Mouse (Mus musculus) midbrain, embryonic 11.5 days (tissue): Measurements from ENCODE around the gene Prdm8. TPM values are rescaled to one million over a fixed set of nuclear protein-coding genes. Genes with fewer than 3 reads are reported as not detected.

Experiments
- ATAC-seq: fragments of 200-750 bp; cut with Nextera tagmentation; 2 replicates; pipeline ENCODE4 v1.8.0; 2017; ENCODE audit warnings: moderate TSS enrichment, moderate library complexity; ENCODE audit not compliant: low FRiP score
- DNase-seq: peaks from one replicate; pipeline ENCODE4 v3.0.0; 2015; ENCODE audit warnings: low spot score; ENCODE audit errors: missing footprints
- H3K27ac ChIP-seq: fragments of 300-500 bp; sonication (generic); 2 replicates; pipeline ENCODE4 v1.5.1; 2014; ENCODE audit warnings: low read depth, low read length
- H3K27me3 ChIP-seq: fragments of 300-500 bp; sonication (generic); 2 replicates; pipeline ENCODE4 v1.6.1; 2014; ENCODE audit warnings: mild to moderate bottlenecking, low read length, moderate library complexity, mixed read lengths; ENCODE audit not compliant: control insufficient read depth, insufficient read depth
- H3K36me3 ChIP-seq: fragments of 300-500 bp; sonication (generic); 2 replicates; pipeline ENCODE4 v1.6.1; 2014; ENCODE audit warnings: mild to moderate bottlenecking, low read length, moderate library complexity, mixed read lengths; ENCODE audit not compliant: control insufficient read depth, insufficient read depth
- H3K4me1 ChIP-seq: fragments of 300-500 bp; sonication (generic); 2 replicates; pipeline ENCODE4 v1.6.1; 2014; ENCODE audit warnings: low read length; ENCODE audit not compliant: control insufficient read depth, insufficient read depth
- H3K4me2 ChIP-seq: fragments of 300-500 bp; sonication (generic); 2 replicates; pipeline ENCODE4 v1.6.1; 2014; ENCODE audit warnings: mild to moderate bottlenecking, moderate library complexity
- H3K4me3 ChIP-seq: fragments of 300-500 bp; sonication (generic); 2 replicates; pipeline ENCODE4 v1.5.1; 2014; ENCODE audit warnings: low read depth, low read length
- H3K9ac ChIP-seq: fragments of 300-500 bp; sonication (generic); 2 replicates; pipeline ENCODE4 v1.6.1; 2014; ENCODE audit warnings: low read length
- H3K9me3 ChIP-seq: fragments of 300-500 bp; sonication (generic); 2 replicates; pipeline ENCODE4 v1.6.1; 2016; ENCODE audit warnings: low read length; ENCODE audit not compliant: control insufficient read depth
- WGBS: fragments of 180-500 bp; shearing (Covaris S2); extraction: QIAGEN DNeasy Blood & Tissue Kit; methylation state at CpG from one replicate; pipeline ENCODE4 v1.1.7; 2014; 5-methylcytosine and 5-hydroxymethylcytosine counted together
- polyA plus RNA-seq: library from polyadenylated mRNA; unstranded; fragments of >200 nt; fragmentation: Nextera tagmentation; extraction: Ambion mirVana; gene quantifications from 2 replicates; pipeline ENCODE4 v1.2.1, GENCODE M21; 2014

The Prdm8 gene
- polyA plus RNA-seq, 1 experiment from 2014 or later, result 1.0 TPM

DNA sequence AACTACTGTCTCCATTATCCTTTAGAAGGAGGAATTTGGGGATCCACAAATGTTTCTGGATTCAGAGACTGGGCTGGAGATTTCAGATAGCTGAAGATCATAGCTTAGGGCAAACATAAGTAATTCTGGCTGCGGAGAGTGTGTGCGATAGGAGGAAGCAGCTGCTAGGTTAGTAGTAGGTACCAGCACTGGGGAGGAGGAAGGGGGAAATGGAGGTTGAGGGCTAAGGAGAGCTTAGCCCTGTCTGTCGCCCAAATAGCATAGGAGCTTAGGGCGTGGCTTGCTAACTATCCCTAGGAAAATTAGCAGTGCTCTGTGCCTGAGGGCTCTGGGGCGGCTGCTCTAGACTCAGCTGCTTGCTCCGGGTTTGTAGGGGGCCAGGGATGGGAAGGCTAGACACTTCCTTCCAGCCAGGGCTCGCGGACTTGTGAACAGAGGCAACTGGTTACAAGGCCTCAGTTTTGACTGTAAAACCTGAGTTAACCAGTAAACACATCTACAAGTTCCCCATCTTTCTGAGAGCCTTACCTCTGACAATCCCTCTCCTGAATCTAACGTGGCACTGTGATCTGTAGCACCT is 4.7 kb downstream of the Prdm8 start:
- H3K4me1 ChIP-seq, result peaks cover 27% of the 10 kb centered on the region
- peak; percentile 92 for DNase-seq
- no peak overlapping the region for H3K4me3 ChIP-seq
- ATAC-seq, result no peak
- no peak overlapping the region for H3K9ac ChIP-seq
- WGBS, result 3% methylated on average over 9 of the region's 9 CpGs
- no peak overlapping the region for H3K27ac ChIP-seq
- no peaks in the 10 kb centered on the region for H3K9me3 ChIP-seq
- H3K27me3 ChIP-seq, result peaks cover 76% of the 10 kb centered on the region
- H3K36me3 ChIP-seq, result no peaks in the 10 kb centered on the region
- no peak overlapping the region for H3K4me2 ChIP-seq

DNA sequence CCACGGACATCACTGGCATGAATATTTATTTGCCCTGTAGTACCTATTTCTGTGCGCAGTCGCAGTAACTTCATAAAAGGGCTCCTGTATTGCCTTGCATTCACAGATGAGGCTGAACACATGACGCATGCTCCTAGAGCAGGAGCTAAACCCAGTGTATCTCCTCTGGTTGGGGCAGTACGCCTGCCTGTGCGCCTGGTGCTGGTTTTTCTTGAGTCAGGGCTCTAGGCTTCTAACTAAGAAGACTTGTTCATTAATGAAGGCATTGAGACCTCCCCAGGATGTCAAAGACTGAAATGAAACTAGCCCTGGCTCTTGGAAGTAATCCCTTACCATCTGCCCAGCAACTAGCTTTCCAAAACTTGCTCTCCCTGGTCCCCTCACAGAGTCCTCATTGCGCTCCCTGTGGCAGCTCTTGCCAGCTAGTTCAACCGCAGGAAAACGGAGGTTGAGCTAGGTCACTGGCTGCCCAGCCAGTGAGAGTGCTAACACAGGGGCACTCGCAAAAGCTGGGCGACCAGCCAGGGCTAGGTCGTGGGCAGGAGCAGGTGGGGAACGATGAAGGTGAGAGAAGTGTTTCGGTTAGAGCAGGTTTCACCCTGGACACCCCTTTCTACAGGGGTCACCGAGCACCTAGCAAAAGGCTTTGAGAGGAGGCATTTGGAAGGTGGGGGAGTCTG is 5.6 kb downstream of the Prdm8 start:
- H3K9me3 ChIP-seq, result no peaks in the 10 kb centered on the region
- no peak overlapping the region for H3K4me2 ChIP-seq
- H3K4me3 ChIP-seq, result no peak overlapping the region
- H3K9ac ChIP-seq, result no peak overlapping the region
- no peak for ATAC-seq
- peak; percentile 88 for DNase-seq
- H3K27ac ChIP-seq, result no peak overlapping the region
- 3% methylated on average over 15 of the region's 15 CpGs for WGBS
- peaks cover 25% of the 10 kb centered on the region for H3K4me1 ChIP-seq
- peaks cover 72% of the 10 kb centered on the region for H3K27me3 ChIP-seq
- no peaks in the 10 kb centered on the region for H3K36me3 ChIP-seq

DNA sequence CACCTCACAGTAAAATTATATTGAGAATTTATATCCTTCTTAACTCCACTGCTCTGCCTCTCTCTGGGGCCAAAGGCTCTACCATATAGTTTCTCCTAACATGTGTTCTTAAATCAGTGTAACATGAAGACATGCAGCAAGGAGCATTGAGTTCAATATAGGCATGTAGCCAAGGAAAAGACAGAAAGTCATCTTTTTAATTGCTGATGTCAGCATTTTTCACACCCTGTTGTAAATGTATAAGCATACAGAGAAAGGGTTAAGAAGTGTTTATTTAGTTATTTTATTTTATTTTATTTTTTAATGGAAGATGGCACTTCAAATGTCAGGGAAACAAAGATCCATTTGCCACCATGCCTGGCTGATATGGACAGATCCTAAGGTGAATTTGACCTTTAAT is 6.7 kb downstream of the Prdm8 start:
- no peak for ATAC-seq
- Histone ChIP-seq H3K9ac (no peak overlapping the region), H3K27me3 (peaks cover 77% of the 10 kb centered on the region)

DNA sequence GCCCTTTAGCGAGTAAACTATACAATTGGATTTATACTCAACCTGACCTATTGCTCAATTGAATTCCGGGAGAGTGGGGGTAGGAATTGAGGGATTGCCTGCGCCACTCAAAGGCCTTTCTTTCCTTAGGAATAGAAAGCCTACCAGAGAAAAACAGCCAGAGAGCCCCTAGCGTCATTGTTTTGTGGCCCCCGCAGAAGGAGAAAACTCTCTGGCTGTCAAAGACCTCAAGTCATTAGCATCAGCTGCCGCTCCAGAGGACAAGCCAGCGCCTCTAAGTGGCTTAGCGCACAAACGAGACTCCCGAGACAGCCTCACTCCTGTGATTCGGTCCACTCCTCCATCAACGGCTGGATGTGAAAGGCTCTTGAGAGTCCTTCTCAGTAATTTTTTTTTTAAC is 12.6 kb downstream of the Prdm8 start:
- WGBS, result 0% methylated on average over 12 of the region's 12 CpGs
- Histone ChIP-seq H3K4me1 (peaks cover 33% of the 10 kb centered on the region), H3K4me3 (peak overlapping the region; percentile 30; the same call in 1 of the 2 replicates), H3K9me3 (no peaks in the 10 kb centered on the region), H3K4me2 (peak overlapping the region; percentile 40), H3K9ac (no peak overlapping the region), H3K27ac (no peak overlapping the region), H3K36me3 (no peaks in the 10 kb centered on the region), H3K27me3 (peaks cover 70% of the 10 kb centered on the region)
- peak; percentile 28 for ATAC-seq
- DNase-seq, result peak; percentile 92

More for the DNA sequence above, 6.7 kb downstream of the Prdm8 start:
- no peak overlapping the region for H3K4me3 ChIP-seq
- no peak overlapping the region for H3K27ac ChIP-seq
- H3K9me3 ChIP-seq, result no peaks in the 10 kb centered on the region
- H3K36me3 ChIP-seq, result no peaks in the 10 kb centered on the region
- H3K4me2 ChIP-seq, result no peak overlapping the region
- no peak for DNase-seq
- peaks cover 17% of the 10 kb centered on the region for H3K4me1 ChIP-seq

DNA sequence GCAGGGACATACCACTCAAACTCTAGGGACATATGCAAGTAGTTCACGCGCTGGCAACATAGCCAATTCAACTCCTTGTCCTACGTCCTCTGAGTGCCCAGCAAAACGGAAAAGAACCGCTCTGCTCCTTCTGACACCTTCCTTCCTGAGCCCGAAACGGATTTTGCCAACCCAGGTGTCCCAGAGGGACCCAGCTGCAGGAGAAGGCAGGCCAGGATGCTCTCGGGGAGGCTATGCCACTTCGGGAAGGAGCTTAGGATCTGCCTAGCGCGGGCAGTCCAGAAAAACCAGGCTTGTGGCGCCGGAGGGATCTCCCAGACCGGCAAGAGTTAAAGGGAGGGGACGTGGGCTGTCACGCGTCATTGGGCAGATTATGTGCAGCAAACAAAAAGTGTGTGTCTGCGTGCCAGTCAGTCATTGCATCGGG is 13.5 kb downstream of the Prdm8 start:
- ATAC-seq (peak; percentile 47), DNase-seq (peak; percentile 96)
- H3K9me3 ChIP-seq, result no peaks in the 10 kb centered on the region
- H3K27me3 ChIP-seq, result peaks cover 70% of the 10 kb centered on the region
- H3K9ac ChIP-seq, result no peak overlapping the region; the same call in 1 of the 2 replicates
- H3K4me3 ChIP-seq, result peak overlapping the region; percentile 30
- WGBS, result under 1% methylated on average over 19 of the region's 19 CpGs
- no peaks in the 10 kb centered on the region for H3K36me3 ChIP-seq
- peaks cover 37% of the 10 kb centered on the region for H3K4me1 ChIP-seq
- H3K27ac ChIP-seq, result no peak overlapping the region
- peak overlapping the region; percentile 40 for H3K4me2 ChIP-seq

- H3K4me2 ChIP-seq, result peak overlapping the region; percentile 40
- WGBS, result under 1% methylated on average over 27 of the region's 27 CpGs
- H3K27me3 ChIP-seq, result peaks cover 70% of the 10 kb centered on the region
- no peaks in the 10 kb centered on the region for H3K9me3 ChIP-seq
- DNase-seq (peak; percentile 96), ATAC-seq (peak; percentile 28; the same call in 1 of the 2 replicates)
- peaks cover 43% of the 10 kb centered on the region for H3K4me1 ChIP-seq
- H3K9ac ChIP-seq, result peak overlapping the region; percentile 47
- no peaks in the 10 kb centered on the region for H3K36me3 ChIP-seq
- peak overlapping the region; percentile 30 for H3K4me3 ChIP-seq
- peak overlapping the region; percentile 55; the same call in 1 of the 2 replicates for H3K27ac ChIP-seq
These were observed 14.1 kb downstream of the Prdm8 start for GRCm38 (mm10) chr5:98180888-98181635.

GRCm38 (mm10) chr5:98181686-98182602 is 14.9 kb downstream of the Prdm8 start:
- under 1% methylated on average over 16 of the region's 16 CpGs for WGBS
- DNase-seq (peak; percentile 95), ATAC-seq (peak; percentile 40)
- Histone ChIP-seq H3K27ac (peak overlapping the region; percentile 55; the same call in 1 of the 2 replicates), H3K9me3 (no peaks in the 10 kb centered on the region), H3K4me1 (peaks cover 49% of the 10 kb centered on the region), H3K4me2 (peak overlapping the region; percentile 40), H3K4me3 (peak overlapping the region; percentile 30), H3K27me3 (peaks cover 72% of the 10 kb centered on the region), H3K9ac (peak overlapping the region; percentile 47; the same call in 1 of the 2 replicates), H3K36me3 (no peaks in the 10 kb centered on the region)

DNA sequence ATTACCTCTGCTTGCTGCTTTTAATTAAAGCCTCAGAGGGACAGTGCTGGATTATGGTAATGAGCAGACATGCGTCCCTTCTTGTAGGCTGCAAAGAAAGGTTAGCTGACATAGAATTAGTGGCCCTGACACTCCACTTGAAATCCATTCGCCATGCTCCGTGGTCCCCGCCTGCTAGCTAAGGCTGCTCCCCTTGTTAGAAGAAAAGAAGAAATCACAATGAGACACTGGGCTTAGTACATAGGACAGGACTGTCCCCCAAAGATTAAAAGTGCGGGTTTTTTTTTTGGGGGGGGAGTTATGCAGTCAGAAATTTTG is 15.6 kb downstream of the Prdm8 start:
- WGBS, result 2% methylated on average over 5 of the region's 5 CpGs
- peak overlapping the region; percentile 43 for H3K4me2 ChIP-seq
- no peak overlapping the region for H3K27ac ChIP-seq
- no peak for DNase-seq
- peaks cover 76% of the 10 kb centered on the region for H3K27me3 ChIP-seq
- H3K9ac ChIP-seq, result no peak overlapping the region
- H3K36me3 ChIP-seq, result no peaks in the 10 kb centered on the region
- ATAC-seq, result peak; percentile 70
- peak overlapping the region; percentile 30 for H3K4me3 ChIP-seq
- peaks cover 49% of the 10 kb centered on the region for H3K4me1 ChIP-seq
- no peaks in the 10 kb centered on the region for H3K9me3 ChIP-seq
